Mouse (Mus musculus) limb, embryonic 11.5 days (tissue): ENCODE data around the gene Terf2ip. TPM values are rescaled to one million over a fixed set of nuclear protein-coding genes. Genes with fewer than 3 reads are reported as not detected.

Experiments
- ATAC-seq: fragments of 200-750 bp; cut with Nextera tagmentation; 2 replicates; pipeline ENCODE4 v1.8.0; 2017; ENCODE audit warnings: low read depth; ENCODE audit not compliant: insufficient number of reproducible peaks, low FRiP score, low TSS enrichment
- DNase-seq: peaks from one replicate; pipeline ENCODE4 v3.0.0-alpha.2; 2015; ENCODE audit warnings: low spot score
- H3K27ac ChIP-seq: fragments of 300-500 bp; sonication (generic); replicated peaks from 2 replicates; pipeline ENCODE4 v1.5.1; 2014; ENCODE audit warnings: low read depth, mild to moderate bottlenecking, low read length
- H3K27me3 ChIP-seq: fragments of 300-500 bp; sonication (generic); 2 replicates; pipeline ENCODE4 v1.6.1; 2014; ENCODE audit warnings: mild to moderate bottlenecking, low read length, mixed read lengths; ENCODE audit not compliant: control insufficient read depth, insufficient read depth
- H3K36me3 ChIP-seq: fragments of 300-500 bp; sonication (generic); 2 replicates; pipeline ENCODE4 v1.6.1; 2014; ENCODE audit warnings: mild to moderate bottlenecking, low read length, moderate library complexity, mixed read lengths; ENCODE audit not compliant: control insufficient read depth, insufficient read depth
- H3K4me1 ChIP-seq: fragments of 300-500 bp; sonication (generic); 2 replicates; pipeline ENCODE4 v1.6.1; 2014; ENCODE audit warnings: low read length, mixed read lengths; ENCODE audit not compliant: control insufficient read depth, insufficient read depth
- H3K4me2 ChIP-seq: fragments of 300-500 bp; sonication (generic); 2 replicates; pipeline ENCODE4 v1.6.1; 2014; ENCODE audit warnings: low read depth, mild to moderate bottlenecking, moderate library complexity; ENCODE audit not compliant: severe bottlenecking
- H3K4me3 ChIP-seq: fragments of 300-500 bp; sonication (generic); 2 replicates; pipeline ENCODE4 v1.5.1; 2014; ENCODE audit warnings: low read depth, low read length
- H3K9ac ChIP-seq: fragments of 300-500 bp; sonication (generic); 2 replicates; pipeline ENCODE4 v1.6.1; 2014; ENCODE audit warnings: mild to moderate bottlenecking, low read length
- H3K9me3 ChIP-seq: fragments of 300-500 bp; sonication (generic); 2 replicates; pipeline ENCODE4 v1.6.1; 2016; ENCODE audit warnings: low read length; ENCODE audit not compliant: control insufficient read depth
- WGBS: fragments of 180-500 bp; shearing (Covaris S2); extraction: QIAGEN DNeasy Blood & Tissue Kit; methylation state at CpG from one replicate; pipeline ENCODE4 v1.1.7; 2014; 5-methylcytosine and 5-hydroxymethylcytosine counted together
- polyA plus RNA-seq: library from polyadenylated mRNA; unstranded; fragments of >200 nt; fragmentation: Nextera tagmentation; extraction: Ambion mirVana; gene quantifications from 2 replicates; pipeline ENCODE4 v1.2.1, GENCODE M21; 2014

Gene Terf2ip
- polyA plus RNA-seq, 1 experiment from 2014 or later = 28.6 TPM

GRCm38 (mm10) chr8:112051537-112051936 lies 40.3 kb downstream of the Terf2ip start:
- H3K9me3 ChIP-seq = no peaks in the 10 kb centered on the region
- H3K4me2 ChIP-seq = no peak overlapping the region
- no peaks in the 10 kb centered on the region for H3K36me3 ChIP-seq
- no peak overlapping the region for H3K9ac ChIP-seq
- H3K4me1 ChIP-seq = no peaks in the 10 kb centered on the region
- DNase-seq (no peak), ATAC-seq (no peak)
- H3K27ac ChIP-seq = no peak overlapping the region
- 74% methylated on average over 9 of the region's 9 CpGs for WGBS
- H3K4me3 ChIP-seq = no peak overlapping the region
- no peaks in the 10 kb centered on the region for H3K27me3 ChIP-seq

- no peak overlapping the region for H3K27ac ChIP-seq
- H3K36me3 ChIP-seq = no peaks in the 10 kb centered on the region
- no peak for ATAC-seq
- DNase-seq = no peak
- no peaks in the 10 kb centered on the region for H3K27me3 ChIP-seq
- no peak overlapping the region for H3K9ac ChIP-seq
- no peak overlapping the region for H3K4me2 ChIP-seq
- H3K4me3 ChIP-seq = no peak overlapping the region
- no peaks in the 10 kb centered on the region for H3K9me3 ChIP-seq
- H3K4me1 ChIP-seq = no peaks in the 10 kb centered on the region
These were observed 43.3 kb downstream of the Terf2ip start for GRCm38 (mm10) chr8:112054456-112054855.

- 46% methylated on average over 4 of the region's 4 CpGs for WGBS
- Histone ChIP-seq H3K4me3 (no peak overlapping the region), H3K9me3 (no peaks in the 10 kb centered on the region), H3K27me3 (no peaks in the 10 kb centered on the region), H3K36me3 (no peaks in the 10 kb centered on the region), H3K4me1 (no peaks in the 10 kb centered on the region), H3K27ac (no peak overlapping the region), H3K4me2 (no peak overlapping the region), H3K9ac (no peak overlapping the region)
- ATAC-seq (no peak), DNase-seq (no peak)
These were observed 50.2 kb downstream of the Terf2ip start for GRCm38 (mm10) chr8:112061372-112061771.

Other genes with a start within 250 kb of the Terf2ip start
- 268 TPM in 2 replicates for gene Cfdp1, start 157.1 kb upstream of the Terf2ip start, polyA plus RNA-seq
- 7.7 and 7.8 TPM in 2 replicates for gene Tmem170, start 134.6 kb upstream of the Terf2ip start, polyA plus RNA-seq
- gene Chst5, start 101.0 kb upstream of the Terf2ip start, polyA plus RNA-seq = 2.5 and 2.9 TPM in 2 replicates
- 19.8 and 21.9 TPM in 2 replicates for gene Tmem231, start 77.5 kb upstream of the Terf2ip start, polyA plus RNA-seq
- gene Gabarapl2, start 70.7 kb upstream of the Terf2ip start, polyA plus RNA-seq = 179 and 182 TPM in 2 replicates
- 12.6 and 13.9 TPM in 2 replicates for gene Adat1, start 19.1 kb upstream of the Terf2ip start, polyA plus RNA-seq
- gene Kars, start 75 bp upstream of the Terf2ip start, polyA plus RNA-seq = 288 TPM in 2 replicates
- 0.75 and 1.2 TPM in 2 replicates for gene Gm6793, start 3.6 kb downstream of the Terf2ip start, polyA plus RNA-seq